Mouse (Mus musculus): ENCODE data around the gene Tmem121b. TPM values are rescaled to one million over a fixed set of nuclear protein-coding genes. Genes with fewer than 3 reads are reported as not detected.

The Tmem121b gene
- polyA plus RNA-seq, 1 experiment = not detected

- Histone ChIP-seq H3K9me3 (ENCODE audit: control insufficient read depth, low read length) (no peaks in the 10 kb centered on the region), H3K4me3 (replicated peaks) (no peak overlapping the region), H3K27me3 (ENCODE audit: control insufficient read depth) (no peaks in the 10 kb centered on the region), H3K36me3 (ENCODE audit: control insufficient read depth) (peaks cover 42% of the 10 kb centered on the region), H3K4me1 (ENCODE audit: control insufficient read depth) (peaks cover 5% of the 10 kb centered on the region)
- no peak for TF ChIP-seq GATA1 (IDR thresholded peaks at IDR 0.05; ENCODE audit: low read length)
- no peak for TF ChIP-seq TAL1 (IDR thresholded peaks at IDR 0.05; ENCODE audit: low read length)
Observed at GRCm38 (mm10) chr6:120472455-120473140, 21.0 kb downstream of the Tmem121b start.

DNA sequence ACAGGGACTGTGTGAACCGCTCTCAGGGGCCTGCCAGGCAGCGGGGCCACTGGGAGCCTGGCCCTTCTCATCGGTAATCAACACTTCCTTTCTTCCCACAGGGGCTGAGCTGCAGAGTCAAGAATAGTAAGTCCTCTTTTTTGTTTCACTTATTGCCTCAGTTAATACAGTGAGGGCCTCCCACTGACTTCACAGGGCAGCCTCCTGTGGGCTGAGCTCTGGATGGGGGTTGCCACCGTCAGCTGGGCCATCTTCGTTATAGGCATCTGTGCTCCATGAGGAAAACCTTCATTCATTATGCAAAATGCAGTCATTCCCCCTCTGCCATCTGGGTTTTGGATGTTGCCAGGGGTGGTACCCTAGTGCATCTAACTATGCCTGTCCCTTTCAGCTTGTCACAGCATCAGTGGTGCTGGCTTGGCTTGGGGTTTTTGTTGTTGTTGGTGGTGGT lies 21.6 kb downstream of the Tmem121b start:
- Histone ChIP-seq H3K36me3 (ENCODE audit: control insufficient read depth) (peaks cover 37% of the 10 kb centered on the region), H3K9me3 (ENCODE audit: control insufficient read depth, low read length) (no peaks in the 10 kb centered on the region), H3K4me1 (ENCODE audit: control insufficient read depth) (peaks cover 8% of the 10 kb centered on the region), H3K4me3 (replicated peaks) (no peak overlapping the region), H3K27me3 (ENCODE audit: control insufficient read depth) (no peaks in the 10 kb centered on the region)
- TF ChIP-seq TAL1 (IDR thresholded peaks at IDR 0.05; ENCODE audit: low read length) (no peak), GATA1 (IDR thresholded peaks at IDR 0.05; ENCODE audit: low read length) (no peak)

DNA sequence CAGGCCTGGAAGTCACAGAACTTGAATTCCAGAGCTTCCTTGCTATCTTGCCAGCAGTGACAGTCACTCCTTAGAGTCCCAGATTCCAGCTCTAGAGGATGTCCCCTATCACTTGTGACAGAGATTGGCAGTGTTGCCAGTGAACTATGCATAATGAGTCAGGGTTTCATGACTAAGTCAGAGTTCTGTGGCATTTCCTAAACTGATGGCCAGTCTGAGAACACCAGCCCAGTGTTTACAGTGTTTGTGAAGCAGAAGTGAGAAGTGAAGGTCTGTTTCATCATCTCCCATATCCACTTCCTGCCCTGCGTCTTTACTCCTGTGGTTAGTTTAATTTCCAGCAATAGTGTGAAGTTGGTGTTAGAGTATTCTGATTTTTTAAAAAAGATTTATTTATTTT lies 22.9 kb downstream of the Tmem121b start:
- H3K9me3 ChIP-seq (ENCODE audit: control insufficient read depth, low read length) = no peaks in the 10 kb centered on the region
- TF ChIP-seq TAL1 (IDR thresholded peaks at IDR 0.05; ENCODE audit: low read length) (no peak), GATA1 (IDR thresholded peaks at IDR 0.05; ENCODE audit: low read length) (no peak)
- H3K27me3 ChIP-seq (ENCODE audit: control insufficient read depth) = no peaks in the 10 kb centered on the region
- H3K4me3 ChIP-seq (replicated peaks) = no peak overlapping the region
- H3K36me3 ChIP-seq (ENCODE audit: control insufficient read depth) = peaks cover 32% of the 10 kb centered on the region
- H3K4me1 ChIP-seq (ENCODE audit: control insufficient read depth) = peaks cover 19% of the 10 kb centered on the region

GRCm38 (mm10) chr6:120469770-120470169 lies 23.8 kb downstream of the Tmem121b start:
- H3K9me3 ChIP-seq (ENCODE audit: control insufficient read depth, low read length) = no peaks in the 10 kb centered on the region
- H3K4me1 ChIP-seq (ENCODE audit: control insufficient read depth) = peaks cover 27% of the 10 kb centered on the region
- TF ChIP-seq GATA1 (IDR thresholded peaks at IDR 0.05; ENCODE audit: low read length) = no peak
- TF ChIP-seq TAL1 (IDR thresholded peaks at IDR 0.05; ENCODE audit: low read length) = no peak

DNA sequence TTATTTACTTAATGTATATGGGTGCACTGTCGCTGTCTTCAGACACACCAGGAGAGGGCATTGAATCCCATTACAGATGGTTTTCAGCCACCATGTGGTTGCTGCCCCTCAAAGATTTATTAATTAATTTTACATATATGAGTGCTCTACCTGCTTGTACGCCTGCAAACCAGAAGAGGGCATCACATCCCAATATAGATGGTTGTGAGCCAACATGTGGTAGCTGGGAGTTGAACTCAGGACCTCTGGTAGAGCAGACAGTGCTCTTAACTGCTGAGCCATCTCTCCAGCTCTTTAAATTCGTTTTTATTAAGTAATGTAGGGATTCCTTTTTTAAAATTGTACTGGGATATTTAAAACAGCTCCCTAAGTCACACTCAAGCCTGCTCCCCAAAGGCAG lies 24.3 kb downstream of the Tmem121b start:
- Histone ChIP-seq H3K4me1 (ENCODE audit: control insufficient read depth) (peaks cover 32% of the 10 kb centered on the region), H3K4me3 (replicated peaks) (no peak overlapping the region), H3K36me3 (ENCODE audit: control insufficient read depth) (peaks cover 22% of the 10 kb centered on the region), H3K9me3 (ENCODE audit: control insufficient read depth, low read length) (no peaks in the 10 kb centered on the region), H3K27me3 (ENCODE audit: control insufficient read depth) (no peaks in the 10 kb centered on the region)
- no peak for TF ChIP-seq TAL1 (IDR thresholded peaks at IDR 0.05; ENCODE audit: low read length)
- no peak for TF ChIP-seq GATA1 (IDR thresholded peaks at IDR 0.05; ENCODE audit: low read length)

More at GRCm38 (mm10) chr6:120469770-120470169, 23.8 kb downstream of the Tmem121b start:
- Histone ChIP-seq H3K4me3 (replicated peaks) (no peak overlapping the region), H3K27me3 (ENCODE audit: control insufficient read depth) (no peaks in the 10 kb centered on the region), H3K36me3 (ENCODE audit: control insufficient read depth) (peaks cover 25% of the 10 kb centered on the region)

DNA sequence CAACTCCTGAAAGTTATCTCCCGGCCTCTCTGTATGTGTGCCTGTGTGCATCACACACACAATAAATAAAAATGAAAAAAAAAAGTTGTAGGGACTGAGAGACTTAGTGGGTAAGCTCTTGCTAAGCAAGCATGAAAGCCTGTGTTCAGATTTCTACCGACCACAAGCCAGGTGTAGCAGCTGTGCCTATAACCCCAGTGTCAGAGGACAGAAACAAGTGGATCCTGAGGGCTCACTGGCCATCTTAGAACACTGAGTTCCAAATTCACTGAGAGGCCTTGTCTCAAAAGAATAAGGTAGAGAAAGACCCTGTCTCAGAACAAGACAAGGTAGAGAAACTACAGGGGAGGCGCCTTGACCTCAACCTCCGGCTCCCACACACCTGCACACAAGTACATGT lies 25.3 kb downstream of the Tmem121b start:
- H3K4me3 ChIP-seq (replicated peaks) = no peak overlapping the region
- peaks cover under 1% of the 10 kb centered on the region; the same call in 1 of the 2 replicates for H3K27me3 ChIP-seq (ENCODE audit: control insufficient read depth)
- peaks cover 12% of the 10 kb centered on the region for H3K36me3 ChIP-seq (ENCODE audit: control insufficient read depth)
- H3K9me3 ChIP-seq (ENCODE audit: control insufficient read depth, low read length) = no peaks in the 10 kb centered on the region
- H3K4me1 ChIP-seq (ENCODE audit: control insufficient read depth) = peaks cover 39% of the 10 kb centered on the region
- TF ChIP-seq TAL1 (IDR thresholded peaks at IDR 0.05; ENCODE audit: low read length) (no peak), GATA1 (IDR thresholded peaks at IDR 0.05; ENCODE audit: low read length) (no peak)

DNA sequence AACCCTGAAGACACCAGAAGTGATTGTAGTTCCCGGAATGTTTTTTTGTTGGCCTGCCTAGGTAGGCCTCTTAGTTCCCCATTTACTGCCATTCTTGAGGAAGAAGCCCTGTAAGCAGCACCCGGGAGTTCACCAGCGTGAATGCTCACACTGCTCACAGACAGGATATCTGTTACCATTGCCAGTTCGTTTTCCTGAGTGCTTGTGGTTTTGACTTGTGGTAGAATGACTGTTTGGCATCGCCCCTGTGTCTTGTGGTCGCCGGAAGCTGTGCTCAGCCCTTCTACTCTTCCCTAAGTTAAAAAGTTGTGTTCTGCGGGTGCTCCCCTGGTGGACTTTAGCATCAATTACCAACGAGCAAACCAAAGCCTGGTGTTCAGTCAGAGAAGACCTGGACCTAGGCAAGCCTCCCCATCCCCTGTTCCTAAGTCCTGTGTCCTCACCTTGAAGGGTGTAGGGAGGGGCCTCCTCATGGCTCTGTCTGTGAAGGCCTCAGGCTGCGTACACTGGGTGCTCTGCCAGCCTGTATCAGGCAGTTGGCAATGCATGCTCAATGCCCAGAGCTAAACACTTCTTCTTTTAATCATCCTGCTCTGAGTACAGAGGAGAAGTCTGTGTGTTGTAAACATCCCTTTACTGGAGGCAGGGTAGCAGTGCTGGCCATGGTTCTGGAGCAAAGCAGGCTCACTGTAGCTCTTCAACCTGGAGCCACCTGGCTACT lies 26.8 kb downstream of the Tmem121b start:
- TF ChIP-seq TAL1 (IDR thresholded peaks at IDR 0.05; ENCODE audit: low read length) (no peak), GATA1 (IDR thresholded peaks at IDR 0.05; ENCODE audit: low read length) (no peak)
- Histone ChIP-seq H3K4me3 (replicated peaks) (no peak overlapping the region), H3K27me3 (ENCODE audit: control insufficient read depth) (peaks cover 13% of the 10 kb centered on the region), H3K4me1 (ENCODE audit: control insufficient read depth) (peaks cover 42% of the 10 kb centered on the region), H3K36me3 (ENCODE audit: control insufficient read depth) (peaks cover 10% of the 10 kb centered on the region), H3K9me3 (ENCODE audit: control insufficient read depth, low read length) (no peaks in the 10 kb centered on the region)

GRCm38 (mm10) chr6:120465393-120465792 lies 28.2 kb downstream of the Tmem121b start:
- H3K36me3 ChIP-seq (ENCODE audit: control insufficient read depth) = peaks cover 10% of the 10 kb centered on the region
- TF ChIP-seq TAL1 (IDR thresholded peaks at IDR 0.05; ENCODE audit: low read length) = no peak
- no peak for TF ChIP-seq GATA1 (IDR thresholded peaks at IDR 0.05; ENCODE audit: low read length)
- H3K9me3 ChIP-seq (ENCODE audit: control insufficient read depth, low read length) = no peaks in the 10 kb centered on the region
- H3K4me1 ChIP-seq (ENCODE audit: control insufficient read depth) = peaks cover 42% of the 10 kb centered on the region
- no peak overlapping the region for H3K4me3 ChIP-seq (replicated peaks)
- H3K27me3 ChIP-seq (ENCODE audit: control insufficient read depth) = peaks cover 20% of the 10 kb centered on the region

- Histone ChIP-seq H3K27me3 (ENCODE audit: control insufficient read depth) (peaks cover 20% of the 10 kb centered on the region), H3K9me3 (ENCODE audit: control insufficient read depth, low read length) (no peaks in the 10 kb centered on the region), H3K4me3 (replicated peaks) (peak overlapping the region; percentile 85), H3K4me1 (ENCODE audit: control insufficient read depth) (peaks cover 42% of the 10 kb centered on the region), H3K36me3 (ENCODE audit: control insufficient read depth) (peaks cover 10% of the 10 kb centered on the region)
- TF ChIP-seq TAL1 (IDR thresholded peaks at IDR 0.05; ENCODE audit: low read length) (no peak), GATA1 (IDR thresholded peaks at IDR 0.05; ENCODE audit: low read length) (no peak)
Observed at GRCm38 (mm10) chr6:120464406-120464939, 29.1 kb downstream of the Tmem121b start.
